Comparison of ENCODE assay signal across 15 mouse cellular contexts in the genomic region with DNA sequence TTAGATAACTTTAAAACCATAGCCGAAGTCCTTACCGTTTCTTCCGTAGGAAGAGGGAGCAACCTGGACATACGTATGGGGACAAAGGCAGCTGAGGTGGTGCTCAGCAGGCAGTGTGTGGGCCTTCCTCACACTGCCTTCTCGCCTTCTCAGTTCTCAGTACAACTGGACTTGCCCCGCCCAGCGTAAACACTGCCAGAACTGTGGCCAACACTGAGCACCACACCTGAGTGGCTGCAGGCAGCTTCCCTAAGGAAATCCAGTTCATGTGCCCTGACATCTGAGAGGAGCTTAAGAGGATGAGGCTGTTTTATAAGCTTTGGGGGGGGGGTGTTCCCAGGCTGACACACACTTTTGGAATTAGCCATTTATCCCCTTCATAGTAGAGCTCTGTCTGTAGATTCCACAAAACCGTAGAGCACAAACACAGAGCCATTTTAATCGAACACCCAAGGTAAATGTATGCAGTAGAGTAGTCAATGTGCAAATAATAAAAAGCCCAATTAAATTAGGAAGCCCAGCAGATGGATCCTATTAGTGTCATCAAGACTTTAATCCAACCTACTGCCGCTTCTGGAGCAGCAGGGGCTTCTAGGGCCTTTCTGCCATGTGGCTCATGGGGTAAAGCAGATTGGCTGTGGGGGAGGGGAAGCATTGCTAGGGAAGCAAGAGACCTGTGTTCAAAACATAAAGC. TPM values are rescaled to one million over a fixed set of nuclear protein-coding genes. Genes with fewer than 3 reads are reported as not detected.
DNase-seq lines count a peak whose midpoint lies in the region; ATAC-seq lines count a peak whose summit lies in the region.
"Had no signal": no experiment of that assay in that cellular context is flagged by ENCODE, and none has a peak within 500 bp of the region (broad histone marks: within the 10 kb centered on the region; RNA-seq: fewer than 3 reads in every experiment).

No protein-coding gene starts in this region.

- no peaks in the 10 kb centered on the region for H3K4me1 ChIP-seq in heart, embryonic 11.5 days (ENCODE audit: control insufficient read depth, insufficient read depth, low read length)
- H3K4me1 ChIP-seq: hindbrain, embryonic 15.5 days; lung, embryonic 15.5 days had no signal

- H3K27ac ChIP-seq in heart, embryonic 11.5 days (ENCODE audit: low read depth, low read length) = no peak overlapping the region
- H3K27ac ChIP-seq: hindbrain, embryonic 15.5 days; lung, embryonic 15.5 days had no signal

- DNase-seq in cerebellum, postnatal 10 days = peak; percentile 36 to 45
- DNase-seq in cerebellum, adult 11 months = no peak
- DNase-seq in layer of hippocampus, postnatal 10 days (ENCODE audit: low spot score in 2 of 2) = peak; percentile 49 to 51
- no peak for DNase-seq in layer of hippocampus, adult 9-11 months
- DNase-seq in forelimb bud, embryonic 11.5 days (ENCODE audit: low read depth, low spot score) = peak; percentile 62
- peak; percentile 53 for DNase-seq in retina, postnatal 7 days (ENCODE audit: low read depth, low spot score)
- DNase-seq: cerebellum, adult 9-11 months; kidney, postnatal 14 days; thymus, postnatal 25 days had no signal

- H3K9me3 ChIP-seq in heart, embryonic 11.5 days (replicated peaks; ENCODE audit: control insufficient read depth, low read length) = no peaks in the 10 kb centered on the region
- H3K9me3 ChIP-seq: hindbrain, embryonic 15.5 days; lung, embryonic 15.5 days had no signal

- no peak overlapping the region for H3K4me2 ChIP-seq in heart, embryonic 11.5 days
- H3K4me2 ChIP-seq: hindbrain, embryonic 15.5 days; lung, embryonic 15.5 days had no signal

- ATAC-seq in erythroid progenitor cell, adult 5-6 weeks (replicated peaks; ENCODE audit: low FRiP score, poor library complexity, severe bottlenecking) = no peak
- no peak for ATAC-seq in heart, embryonic 11.5 days (replicated peaks; ENCODE audit: insufficient number of reproducible peaks, low FRiP score, low TSS enrichment)
- ATAC-seq: forebrain, embryonic 16.5 days had no signal

- no peak overlapping the region for H3K4me3 ChIP-seq in heart, embryonic 11.5 days (ENCODE audit: low read depth, low read length)
- H3K4me3 ChIP-seq: hindbrain, embryonic 15.5 days; lung, embryonic 15.5 days had no signal

- 65% methylated on average over 10 of the region's 10 CpGs for WGBS in heart, embryonic 11.5 days (ENCODE audit: insufficient replicate concordance)

- H3K36me3 ChIP-seq in heart, embryonic 11.5 days (ENCODE audit: control insufficient read depth, insufficient read depth, low read length) = no peaks in the 10 kb centered on the region
- H3K36me3 ChIP-seq: hindbrain, embryonic 15.5 days; lung, embryonic 15.5 days had no signal

- H3K27me3 ChIP-seq in heart, embryonic 11.5 days (ENCODE audit: control insufficient read depth, insufficient read depth, low read length) = no peaks in the 10 kb centered on the region
- H3K27me3 ChIP-seq: hindbrain, embryonic 15.5 days; lung, embryonic 15.5 days had no signal

- no peak overlapping the region for H3K9ac ChIP-seq in heart, embryonic 11.5 days (ENCODE audit: low read depth, low read length)
- H3K9ac ChIP-seq: hindbrain, embryonic 15.5 days; lung, embryonic 15.5 days had no signal

RNA-seq across cellular contexts. Expression of gene Ireb2, which starts 46.9 kb away (rescaled TPM):
- 10 to 100 TPM; 74.6 to 78.2 TPM for total RNA-seq in layer of hippocampus, postnatal 10 days (2021)
- total RNA-seq in erythroid progenitor cell, adult 5-6 weeks (2015; ENCODE audit: low replicate concordance) = 22.3 and 33.1 TPM in 2 replicates
- total RNA-seq in erythroid progenitor cell, adult 5-6 weeks (2017; ENCODE audit: low replicate concordance) = 29.8 and 34.7 TPM in 2 replicates
- polyA plus RNA-seq in heart, embryonic 11.5 days (2014; fragmentation: Nextera tagmentation; extraction: Ambion mirVana) = 33.4 and 38.2 TPM in 2 replicates

RNA-seq across cellular contexts. Expression of gene Crabp1, which starts 52.1 kb away (rescaled TPM):
- 1 to 10 TPM; 5.5 to 5.7 TPM for total RNA-seq in layer of hippocampus, postnatal 10 days (2021)
- total RNA-seq in erythroid progenitor cell, adult 5-6 weeks (2015; ENCODE audit: low replicate concordance) = not detected in 2 replicates
- not detected in 2 replicates for total RNA-seq in erythroid progenitor cell, adult 5-6 weeks (2017; ENCODE audit: low replicate concordance)
- polyA plus RNA-seq in heart, embryonic 11.5 days (2014; fragmentation: Nextera tagmentation; extraction: Ambion mirVana) = 50.3 and 56.9 TPM in 2 replicates
- total RNA-seq: granulocyte monocyte progenitor cell, adult 5-6 weeks had no signal

Comparison
In these comparisons a context has a peak if more than half of its experiments do, and no peak if none do; other contexts are left out.
1. DNase-seq: peak in cerebellum, postnatal 10 days (2 of 2), layer of hippocampus, postnatal 10 days (2 of 2), forelimb bud, embryonic 11.5 days (single experiment) and retina, postnatal 7 days (single experiment); none in cerebellum, adult 11 months (single experiment) and layer of hippocampus, adult 9-11 months (single experiment).
2. RNA of gene Crabp1, which starts 52.1 kb away (total RNA-seq): 5.5 to 5.7 TPM in layer of hippocampus, postnatal 10 days; not detected in erythroid progenitor cell, adult 5-6 weeks; every median in the first group is over 4 times any median in the second.